Mouse (Mus musculus): ENCODE results near the gene Coq10a. TPM values are rescaled to one million over a fixed set of nuclear protein-coding genes. Genes with fewer than 3 reads are reported as not detected.

Coq10a gene
- 31.1 and 37.6 TPM in 2 replicates for polyA plus RNA-seq (2015; fragmentation: Nextera tagmentation; extraction: Ambion mirVana)

DNA sequence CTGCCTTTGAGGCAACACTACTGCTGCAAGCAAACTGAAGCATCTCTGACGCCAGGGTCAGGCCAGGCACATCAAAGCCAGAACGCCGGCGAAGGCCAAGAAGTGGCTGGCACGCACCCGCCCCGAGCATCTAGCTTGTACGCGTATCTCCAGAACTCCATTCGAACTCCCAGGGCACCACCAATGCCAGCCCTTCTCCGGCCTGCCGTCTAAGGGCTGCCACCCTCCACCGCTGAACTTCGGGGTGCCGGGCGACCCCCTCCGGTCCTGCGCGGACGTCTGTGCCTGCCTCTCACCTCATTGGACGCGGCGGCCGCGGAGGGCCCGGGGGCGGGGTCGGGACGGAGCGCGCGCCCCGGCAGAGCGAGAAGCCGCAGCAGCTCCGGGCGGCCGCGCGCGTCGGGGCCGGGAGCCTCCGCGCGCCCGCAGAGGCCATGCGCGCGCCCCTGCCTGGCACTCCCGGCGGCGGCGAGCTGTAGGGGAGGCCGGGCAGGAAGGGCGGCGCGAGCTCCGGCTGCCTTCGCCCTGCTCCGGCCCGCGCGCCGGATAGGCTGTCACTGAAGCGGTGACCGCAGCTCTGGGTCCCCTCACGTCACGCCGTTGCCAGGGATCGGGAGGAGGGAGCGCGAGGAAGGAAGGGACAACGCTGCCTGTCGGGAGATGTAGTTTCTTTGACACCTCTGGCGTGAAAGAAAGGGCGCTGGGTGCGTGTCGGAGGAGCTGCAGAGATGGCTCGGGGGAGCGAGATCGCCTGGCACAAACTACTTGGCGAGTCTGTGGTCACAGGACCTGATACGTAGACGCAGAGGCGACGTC, at the start of gene Coq10a:
TSS of gene Coq10a (minus strand) at position 596 of the 816 bp plus-strand sequence.
- peak within 1 kb of the TSS; percentile 93 for H3K4me2 ChIP-seq
- peaks cover 21% of the 10 kb centered on the region for H3K36me3 ChIP-seq
- H3K9me3 ChIP-seq: no peaks in the 10 kb centered on the region
- WGBS: under 1% methylated on average over 83 of the region's 87 CpGs
- no peaks in the 10 kb centered on the region for H3K27me3 ChIP-seq
- ATAC-seq (ENCODE audit: low FRiP score): peak; percentile 95
- peaks cover 26% of the 10 kb centered on the region for H3K4me1 ChIP-seq (replicated peaks)
- peak within 1 kb of the TSS; percentile 66 for H3K4me3 ChIP-seq
- H3K9ac ChIP-seq: peak within 1 kb of the TSS; percentile 86
- H3K27ac ChIP-seq: peak within 1 kb of the TSS; percentile 98

GRCm38 (mm10) chr10:128414848-128415247, 46.1 kb upstream of the Coq10a start:
- WGBS: 95% methylated on average over 5 of the region's 5 CpGs
- H3K36me3 ChIP-seq: peaks cover 59% of the 10 kb centered on the region
- H3K4me2 ChIP-seq: no peak overlapping the region
- H3K4me3 ChIP-seq: no peak overlapping the region
- 0 out of 2 replicates have a peak overlapping the region, but pooled peaks have one; percentile 35 for H3K9ac ChIP-seq
- ATAC-seq (ENCODE audit: low FRiP score): no peak
- no peaks in the 10 kb centered on the region for H3K9me3 ChIP-seq
- peaks cover 42% of the 10 kb centered on the region for H3K4me1 ChIP-seq (replicated peaks)
- H3K27ac ChIP-seq: no peak overlapping the region
- no peaks in the 10 kb centered on the region for H3K27me3 ChIP-seq

DNA sequence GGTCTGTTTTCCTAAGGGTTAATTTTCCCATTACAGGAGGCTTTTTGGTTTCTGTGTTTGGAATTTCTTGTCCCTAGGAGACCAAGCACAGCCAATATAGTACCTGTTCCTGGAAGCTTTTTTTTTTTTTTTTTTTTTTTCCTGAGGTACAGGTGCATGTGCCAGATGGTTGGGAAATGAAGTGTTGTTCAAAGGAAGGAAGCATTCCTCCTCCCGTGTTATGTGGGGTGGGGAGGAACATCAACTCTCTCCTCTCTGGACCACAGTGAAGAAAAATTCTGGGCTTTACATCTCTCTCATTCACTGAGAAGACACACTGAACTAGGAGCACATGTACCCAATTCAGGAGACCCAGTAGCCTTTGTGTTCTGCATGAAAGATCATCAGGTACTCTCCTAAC, 44.3 kb upstream of the Coq10a start:
- no peaks in the 10 kb centered on the region for H3K9me3 ChIP-seq
- H3K27ac ChIP-seq: no peak overlapping the region
- H3K4me3 ChIP-seq: peak overlapping the region; percentile 93
- H3K4me1 ChIP-seq (replicated peaks): peaks cover 51% of the 10 kb centered on the region
- H3K4me2 ChIP-seq: peak overlapping the region; percentile 90
- WGBS: 61% methylated on average over 1 of the region's 1 CpGs
- peak overlapping the region; percentile 96 for H3K9ac ChIP-seq
- no peak for ATAC-seq (ENCODE audit: low FRiP score)
- H3K27me3 ChIP-seq: no peaks in the 10 kb centered on the region
- peaks cover 42% of the 10 kb centered on the region for H3K36me3 ChIP-seq

DNA sequence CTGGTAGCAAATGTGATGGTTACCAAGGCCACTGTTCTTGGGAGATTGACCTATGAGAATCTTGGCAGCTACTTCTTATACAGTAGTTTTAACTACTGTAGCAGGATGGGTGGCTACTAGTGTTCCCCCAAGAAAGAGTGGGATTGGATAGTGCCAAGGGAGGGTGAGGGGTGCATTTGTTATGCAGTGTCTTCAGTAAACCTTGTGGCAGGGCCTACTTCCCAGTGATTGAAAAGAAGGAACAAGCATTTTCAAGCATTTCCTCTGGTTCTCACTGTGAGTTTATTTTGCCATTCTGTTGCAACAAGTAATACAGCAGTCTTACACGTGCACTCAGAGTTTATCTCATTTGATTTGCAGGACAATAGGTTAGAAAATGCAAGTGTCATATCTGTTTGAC, 43.8 kb upstream of the Coq10a start:
- Histone ChIP-seq H3K9me3 (no peaks in the 10 kb centered on the region), H3K9ac (peak overlapping the region; percentile 96), H3K27me3 (no peaks in the 10 kb centered on the region), H3K36me3 (peaks cover 42% of the 10 kb centered on the region), H3K27ac (peak overlapping the region; percentile 97), H3K4me2 (peak overlapping the region; percentile 90), H3K4me3 (peak overlapping the region; percentile 93), H3K4me1 (replicated peaks) (peaks cover 55% of the 10 kb centered on the region)
- ATAC-seq (ENCODE audit: low FRiP score): no peak
- 40% methylated on average over 1 of the region's 1 CpGs for WGBS

- under 1% methylated on average over 14 of the region's 14 CpGs for WGBS
- no peak for ATAC-seq (ENCODE audit: low FRiP score)
- H3K4me1 ChIP-seq (replicated peaks): peaks cover 55% of the 10 kb centered on the region
Measured at GRCm38 (mm10) chr10:128412055-128412381, 43.2 kb upstream of the Coq10a start.

DNA sequence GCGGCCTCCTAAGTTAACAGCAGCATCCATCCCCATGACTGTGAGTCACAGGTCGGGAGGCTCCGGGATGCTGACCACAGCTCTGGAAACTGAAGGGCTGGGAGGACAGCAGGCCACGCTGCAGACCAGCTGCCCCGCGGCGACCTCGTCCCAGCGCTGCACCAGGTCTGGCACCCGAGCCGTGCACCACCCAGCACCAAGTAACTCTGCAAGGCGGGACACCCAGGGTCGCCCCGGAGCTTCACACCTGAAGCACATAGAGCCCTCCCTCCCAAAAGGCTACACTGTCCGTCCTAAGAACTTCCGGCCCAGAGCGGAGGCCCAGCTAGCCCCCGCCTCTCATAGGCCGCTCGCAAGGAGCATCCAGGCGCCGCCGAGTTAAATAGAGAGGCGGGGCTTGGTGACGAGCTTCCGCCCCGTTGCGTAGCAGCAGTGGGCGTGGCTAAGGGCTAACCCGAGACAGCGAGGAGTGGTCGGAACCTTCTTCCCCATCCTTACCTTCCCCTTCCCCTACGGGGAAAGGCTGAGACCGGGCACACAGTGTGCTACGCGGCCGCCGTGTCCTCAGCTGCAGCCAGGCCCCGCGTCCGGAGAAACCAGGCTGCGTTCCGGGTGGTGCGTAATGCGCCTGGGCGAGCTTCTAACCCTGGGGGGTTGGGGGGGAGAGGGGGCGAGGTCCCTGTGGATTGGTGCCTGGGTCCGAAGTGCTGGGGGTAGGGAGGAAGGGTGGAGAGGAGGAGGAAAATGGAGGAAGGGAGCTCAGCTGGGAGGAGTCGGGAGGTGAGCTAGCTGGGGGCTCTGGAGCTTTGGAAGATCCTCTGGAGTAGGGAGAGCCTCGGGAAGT, 42.6 kb upstream of the Coq10a start, which contains the start of the genes Nabp2 and Rnf41:
TSS of gene Nabp2 (minus strand) at position 282 of the 844 bp plus-strand sequence.
TSS of gene Rnf41 (plus strand) at position 447 of the 844 bp plus-strand sequence.
- Histone ChIP-seq H3K27ac (peak within 1 kb of the TSS; percentile 97), H3K27me3 (no peaks in the 10 kb centered on the region), H3K36me3 (peaks cover 38% of the 10 kb centered on the region), H3K4me3 (peak within 1 kb of the TSS; percentile 93), H3K4me1 (replicated peaks) (peaks cover 55% of the 10 kb centered on the region), H3K9ac (peak within 1 kb of the TSS; percentile 96), H3K4me2 (peak within 1 kb of the TSS; percentile 90), H3K9me3 (no peaks in the 10 kb centered on the region)
- under 1% methylated on average over 50 of the region's 50 CpGs for WGBS
- ATAC-seq (ENCODE audit: low FRiP score): peak; percentile 92

More at GRCm38 (mm10) chr10:128412055-128412381, 43.2 kb upstream of the Coq10a start:
- H3K27me3 ChIP-seq: no peaks in the 10 kb centered on the region
- peak overlapping the region; percentile 96 for H3K9ac ChIP-seq
- H3K4me3 ChIP-seq: peak overlapping the region; percentile 93
- no peaks in the 10 kb centered on the region for H3K9me3 ChIP-seq
- H3K36me3 ChIP-seq: peaks cover 42% of the 10 kb centered on the region
- peak overlapping the region; percentile 97 for H3K27ac ChIP-seq
- H3K4me2 ChIP-seq: peak overlapping the region; percentile 90

DNA sequence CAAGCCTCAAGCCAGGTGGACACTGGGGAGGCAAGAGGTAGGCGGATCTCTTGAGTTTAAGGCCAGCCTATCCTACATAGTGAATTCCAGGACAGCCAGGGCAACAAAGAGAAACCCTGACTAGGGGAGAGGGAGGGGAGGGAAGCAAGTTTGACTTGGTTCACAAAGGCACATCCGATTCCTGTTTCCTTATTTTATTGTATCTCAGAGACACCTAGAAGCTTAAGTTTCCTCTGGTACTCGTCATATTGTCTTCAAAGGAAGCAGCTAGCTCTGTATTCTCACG, 41.7 kb upstream of the Coq10a start:
- Histone ChIP-seq H3K9ac (peak overlapping the region; percentile 96), H3K4me1 (replicated peaks) (peaks cover 55% of the 10 kb centered on the region), H3K4me3 (peak overlapping the region; percentile 93), H3K27ac (peak overlapping the region; percentile 62), H3K4me2 (peak overlapping the region; percentile 90), H3K9me3 (no peaks in the 10 kb centered on the region), H3K27me3 (no peaks in the 10 kb centered on the region), H3K36me3 (peaks cover 38% of the 10 kb centered on the region)
- WGBS: 19% methylated on average over 4 of the region's 4 CpGs
- ATAC-seq (ENCODE audit: low FRiP score): no peak

- Histone ChIP-seq H3K36me3 (peaks cover 33% of the 10 kb centered on the region), H3K9me3 (no peaks in the 10 kb centered on the region), H3K27ac (peak overlapping the region; percentile 89), H3K4me2 (peak overlapping the region; percentile 90), H3K4me1 (replicated peaks) (peaks cover 53% of the 10 kb centered on the region), H3K9ac (peak overlapping the region; percentile 96), H3K27me3 (no peaks in the 10 kb centered on the region), H3K4me3 (peak overlapping the region; percentile 93)
- ATAC-seq (ENCODE audit: low FRiP score): peak; percentile 90
- WGBS: 5% methylated on average over 36 of the region's 36 CpGs
Measured at GRCm38 (mm10) chr10:128409692-128410559, 41.1 kb upstream of the Coq10a start.

GRCm38 (mm10) chr10:128408591-128409535, 40.1 kb upstream of the Coq10a start:
- 21% methylated on average over 35 of the region's 35 CpGs for WGBS
- no peaks in the 10 kb centered on the region for H3K9me3 ChIP-seq
- peaks cover 42% of the 10 kb centered on the region for H3K4me1 ChIP-seq (replicated peaks)
- H3K4me2 ChIP-seq: peak overlapping the region; percentile 85
- H3K36me3 ChIP-seq: peaks cover 26% of the 10 kb centered on the region
- H3K27ac ChIP-seq: peak overlapping the region; percentile 89
- ATAC-seq (ENCODE audit: low FRiP score): peak; percentile 26
- H3K27me3 ChIP-seq: no peaks in the 10 kb centered on the region
- peak overlapping the region; percentile 87 for H3K9ac ChIP-seq
- H3K4me3 ChIP-seq: peak overlapping the region; percentile 93

DNA sequence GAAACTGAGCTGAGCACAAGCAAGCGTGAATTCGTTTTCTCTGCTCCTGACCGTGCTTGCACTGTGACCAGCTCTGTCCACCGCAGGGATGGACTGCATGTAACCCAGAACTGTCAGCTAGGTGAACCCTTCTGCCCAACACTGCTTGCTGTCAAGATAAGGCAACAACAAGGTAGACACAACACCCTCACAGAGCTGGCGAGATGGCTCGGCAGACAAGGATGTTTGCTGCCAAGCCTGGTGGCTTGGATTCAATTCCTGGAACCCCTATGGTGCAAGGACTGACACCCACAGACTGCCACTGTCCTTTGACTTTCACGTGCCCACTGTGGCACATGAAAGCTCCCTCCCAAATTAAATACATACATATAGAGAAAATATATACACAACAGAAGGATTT, 35.1 kb upstream of the Coq10a start:
- Histone ChIP-seq H3K27ac (no peak overlapping the region), H3K9ac (no peak overlapping the region), H3K4me3 (no peak overlapping the region), H3K27me3 (no peaks in the 10 kb centered on the region), H3K4me1 (replicated peaks) (peaks cover 13% of the 10 kb centered on the region), H3K9me3 (no peaks in the 10 kb centered on the region), H3K4me2 (no peak overlapping the region), H3K36me3 (peaks cover 31% of the 10 kb centered on the region)
- no peak for ATAC-seq (ENCODE audit: low FRiP score)
- 90% methylated on average over 7 of the region's 7 CpGs for WGBS

GRCm38 (mm10) chr10:128401638-128402037, 32.8 kb upstream of the Coq10a start:
- no peaks in the 10 kb centered on the region for H3K27me3 ChIP-seq
- no peak for ATAC-seq (ENCODE audit: low FRiP score)
- H3K4me1 ChIP-seq (replicated peaks): peaks cover 17% of the 10 kb centered on the region
- H3K27ac ChIP-seq: no peak overlapping the region
- no peaks in the 10 kb centered on the region for H3K9me3 ChIP-seq
- peaks cover 26% of the 10 kb centered on the region for H3K36me3 ChIP-seq
- H3K4me3 ChIP-seq: no peak overlapping the region
- H3K4me2 ChIP-seq: no peak overlapping the region
- H3K9ac ChIP-seq: no peak overlapping the region
- WGBS: 78% methylated on average over 9 of the region's 9 CpGs

Data from hindbrain, embryonic 13.5 days (tissue).